Mouse (Mus musculus) hindbrain, embryonic 15.5 days (tissue): Measurements from ENCODE around the gene Aurkaip1. TPM values are rescaled to one million over a fixed set of nuclear protein-coding genes. Genes with fewer than 3 reads are reported as not detected.

ENCODE experiments used
- ATAC-seq: fragments of 200-750 bp; cut with Nextera tagmentation; 2 replicates; pipeline ENCODE4 v1.8.0; 2017; ENCODE audit warnings: low read depth, moderate number of reproducible peaks, moderate TSS enrichment; ENCODE audit not compliant: low FRiP score
- H3K27ac ChIP-seq: fragments of 300-500 bp; sonication (generic); replicated peaks from 2 replicates; pipeline ENCODE4 v1.5.1; 2015; ENCODE audit warnings: mild to moderate bottlenecking, inconsistent platforms
- H3K27me3 ChIP-seq: fragments of 300-500 bp; sonication (generic); 2 replicates; pipeline ENCODE4 v1.6.1; 2015; ENCODE audit warnings: control low read depth, inconsistent platforms
- H3K36me3 ChIP-seq: fragments of 300-500 bp; sonication (generic); 2 replicates; pipeline ENCODE4 v1.6.1; 2015; ENCODE audit warnings: control low read depth, inconsistent platforms
- H3K4me1 ChIP-seq: fragments of 300-500 bp; sonication (generic); replicated peaks from 2 replicates; pipeline ENCODE4 v1.6.1; 2015; ENCODE audit warnings: control low read depth, inconsistent platforms
- H3K4me2 ChIP-seq: fragments of 300-500 bp; sonication (generic); 2 replicates; pipeline ENCODE4 v1.6.1; 2015; ENCODE audit warnings: moderate library complexity, mild to moderate bottlenecking, inconsistent platforms
- H3K4me3 ChIP-seq: fragments of 300-500 bp; sonication (generic); 2 replicates; pipeline ENCODE4 v1.5.1; 2015; ENCODE audit warnings: mild to moderate bottlenecking, inconsistent platforms
- H3K9ac ChIP-seq: fragments of 300-500 bp; sonication (generic); 2 replicates; pipeline ENCODE4 v1.6.1; 2015; ENCODE audit warnings: inconsistent platforms
- H3K9me3 ChIP-seq: fragments of 300-500 bp; sonication (generic); 2 replicates; pipeline ENCODE4 v1.6.1; 2016; ENCODE audit warnings: control low read depth, inconsistent platforms
- WGBS: fragments of 180-500 bp; shearing (Covaris S2); methylation state at CpG from one replicate; pipeline ENCODE4 v1.1.7; 2015; 5-methylcytosine and 5-hydroxymethylcytosine counted together
- polyA plus RNA-seq: library from polyadenylated mRNA; unstranded; fragments of >200 nt; fragmentation: Nextera tagmentation; extraction: Ambion mirVana; gene quantifications from 2 replicates; pipeline ENCODE4 v1.2.1, GENCODE M21; 2015

The Aurkaip1 gene
- polyA plus RNA-seq, 1 experiment from 2014 or later, result 129 TPM

- peak overlapping the region; percentile 75 for H3K4me2 ChIP-seq
- H3K27ac ChIP-seq, result peak overlapping the region; percentile 92
- no peaks in the 10 kb centered on the region for H3K9me3 ChIP-seq
- H3K4me1 ChIP-seq, result peaks cover 24% of the 10 kb centered on the region
- 2% methylated on average over 25 of the region's 25 CpGs for WGBS
- peak overlapping the region; percentile 85 for H3K4me3 ChIP-seq
- ATAC-seq, result peak; percentile 47
- H3K9ac ChIP-seq, result peak overlapping the region; percentile 86
- H3K27me3 ChIP-seq, result no peaks in the 10 kb centered on the region
- H3K36me3 ChIP-seq, result peaks cover 10% of the 10 kb centered on the region
Measured at GRCm38 (mm10) chr4:155831831-155832230, 759 bp downstream of the Aurkaip1 start.

DNA sequence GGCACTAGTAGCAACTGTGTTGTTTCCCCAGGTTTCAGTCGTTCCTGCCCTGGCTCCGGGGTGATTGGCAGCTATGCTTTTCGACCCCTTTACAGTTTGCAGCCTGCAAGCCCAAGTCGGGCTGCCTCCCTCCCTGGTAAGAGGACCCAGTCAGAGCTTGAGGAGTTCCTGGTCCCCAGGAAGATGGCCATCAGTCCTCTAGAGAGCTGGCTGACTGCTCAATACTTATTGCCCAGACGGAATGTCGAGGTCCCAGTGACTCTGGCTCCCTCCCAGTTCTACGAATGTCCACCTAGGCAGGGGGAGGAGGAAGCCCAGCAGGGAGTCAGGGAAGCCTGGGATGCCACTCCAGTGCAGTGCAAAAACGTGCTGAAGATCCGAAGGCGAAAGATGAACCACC, 1.2 kb downstream of the Aurkaip1 start:
- Histone ChIP-seq H3K27ac (no peak overlapping the region), H3K27me3 (no peaks in the 10 kb centered on the region), H3K9ac (peak overlapping the region; percentile 86), H3K36me3 (peaks cover 5% of the 10 kb centered on the region), H3K4me1 (peaks cover 24% of the 10 kb centered on the region), H3K9me3 (no peaks in the 10 kb centered on the region), H3K4me2 (peak overlapping the region; percentile 75), H3K4me3 (peak overlapping the region; percentile 85)
- no peak for ATAC-seq
- WGBS, result 59% methylated on average over 10 of the region's 10 CpGs

DNA sequence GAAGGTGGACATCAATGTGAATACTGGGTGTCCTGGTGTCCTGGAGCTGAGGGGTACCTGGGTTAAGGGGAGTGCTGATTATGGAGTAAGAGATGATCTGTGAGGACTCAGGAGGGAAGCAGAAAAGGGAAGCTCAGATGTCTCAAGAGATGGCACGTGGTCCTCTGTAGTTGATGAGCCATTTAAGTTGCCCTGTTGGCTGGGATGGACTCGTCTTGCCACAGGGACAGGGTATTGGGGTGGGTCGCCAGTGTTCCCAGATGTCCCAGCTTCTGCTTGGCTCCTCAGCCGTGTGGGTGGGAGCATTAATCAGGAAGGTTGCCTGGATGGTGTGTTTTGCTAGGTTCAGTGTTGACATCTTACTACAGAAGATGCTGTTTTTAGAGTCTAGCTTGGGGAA, 2.2 kb downstream of the Aurkaip1 start:
- Histone ChIP-seq H3K27ac (no peak overlapping the region), H3K9me3 (no peaks in the 10 kb centered on the region), H3K4me2 (no peak overlapping the region), H3K36me3 (no peaks in the 10 kb centered on the region), H3K4me3 (no peak overlapping the region), H3K27me3 (no peaks in the 10 kb centered on the region), H3K9ac (no peak overlapping the region), H3K4me1 (peaks cover 24% of the 10 kb centered on the region)
- WGBS, result 96% methylated on average over 4 of the region's 4 CpGs
- ATAC-seq, result no peak

- no peak overlapping the region for H3K4me2 ChIP-seq
- H3K9me3 ChIP-seq, result no peaks in the 10 kb centered on the region
- H3K9ac ChIP-seq, result no peak overlapping the region
- no peaks in the 10 kb centered on the region for H3K36me3 ChIP-seq
- peak overlapping the region; percentile 61 for H3K27ac ChIP-seq
- peaks cover 24% of the 10 kb centered on the region for H3K4me1 ChIP-seq
- H3K27me3 ChIP-seq, result no peaks in the 10 kb centered on the region
- WGBS, result 23% methylated on average over 2 of the region's 2 CpGs
- H3K4me3 ChIP-seq, result peak overlapping the region; percentile 5
- ATAC-seq, result peak; percentile 12; the same call in 1 of the 2 replicates
Measured at GRCm38 (mm10) chr4:155833836-155834235, 2.8 kb downstream of the Aurkaip1 start.

DNA sequence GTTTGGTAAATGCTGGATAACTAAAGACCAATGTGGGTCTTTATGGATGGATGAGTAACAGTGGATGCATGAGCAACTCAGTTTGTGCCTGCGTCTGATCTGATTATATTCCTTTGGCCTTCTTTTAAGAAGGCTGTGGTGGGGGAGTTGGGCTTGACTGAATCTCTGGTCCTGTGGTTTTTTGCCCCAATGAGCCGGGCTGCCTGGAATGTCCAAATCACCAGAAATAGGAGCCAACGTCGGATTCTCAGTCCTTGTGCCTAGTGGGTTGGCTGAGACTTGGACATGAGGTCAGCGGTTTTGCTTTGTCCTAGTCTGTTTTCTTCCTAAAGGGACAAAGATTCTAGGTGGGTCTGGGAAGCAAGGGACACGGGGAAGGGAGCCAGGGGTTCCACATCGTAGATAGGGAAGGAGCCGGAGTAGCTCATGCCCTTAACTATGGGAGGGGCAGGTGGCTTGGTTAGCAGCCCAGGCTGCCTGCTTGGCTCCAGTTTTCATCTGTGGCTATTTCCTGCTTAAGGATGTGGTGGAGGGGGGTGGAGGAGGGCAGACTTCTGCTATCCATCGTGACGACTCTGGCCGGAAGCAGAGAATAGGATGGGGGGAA, 6.4 kb downstream of the Aurkaip1 start:
- peaks cover 33% of the 10 kb centered on the region for H3K4me1 ChIP-seq
- ATAC-seq, result no peak
- no peak overlapping the region for H3K4me2 ChIP-seq
- no peak overlapping the region for H3K9ac ChIP-seq
- no peak overlapping the region for H3K4me3 ChIP-seq
- no peaks in the 10 kb centered on the region for H3K36me3 ChIP-seq
- H3K9me3 ChIP-seq, result no peaks in the 10 kb centered on the region
- no peak overlapping the region for H3K27ac ChIP-seq
- WGBS, result 85% methylated on average over 11 of the region's 11 CpGs
- peaks cover 6% of the 10 kb centered on the region for H3K27me3 ChIP-seq

- H3K9ac ChIP-seq, result no peak overlapping the region
- no peak overlapping the region for H3K4me2 ChIP-seq
- H3K27me3 ChIP-seq, result peaks cover 6% of the 10 kb centered on the region
- WGBS, result 65% methylated on average over 8 of the region's 8 CpGs
- H3K27ac ChIP-seq, result no peak overlapping the region; the same call in 1 of the 2 replicates
- H3K4me3 ChIP-seq, result no peak overlapping the region
- peaks cover 23% of the 10 kb centered on the region for H3K4me1 ChIP-seq
- H3K9me3 ChIP-seq, result no peaks in the 10 kb centered on the region
- ATAC-seq, result no peak
- no peaks in the 10 kb centered on the region for H3K36me3 ChIP-seq
Measured at GRCm38 (mm10) chr4:155838187-155839153, 7.4 kb downstream of the Aurkaip1 start.

DNA sequence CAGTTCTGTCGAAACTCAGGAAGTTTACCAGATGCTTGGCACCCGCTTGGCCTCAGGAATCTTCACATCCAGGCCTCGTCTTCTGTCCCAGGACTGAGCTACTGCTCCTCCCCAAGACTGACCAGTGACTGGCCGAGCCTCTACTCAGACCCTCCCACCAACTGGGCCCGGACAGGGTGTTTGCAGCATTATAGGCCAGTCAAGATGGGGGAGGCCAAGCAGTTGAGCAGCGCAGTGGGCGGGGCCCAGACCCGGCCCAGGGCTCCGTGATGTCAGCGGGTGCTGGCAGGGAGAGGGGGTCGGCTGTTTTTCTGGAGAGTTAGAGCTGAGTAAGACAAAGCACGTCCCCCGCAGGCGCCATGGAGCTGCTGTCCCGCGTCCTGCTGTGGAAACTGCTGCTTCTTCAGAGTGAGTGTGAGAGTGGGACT, 8.4 kb downstream of the Aurkaip1 start, which contains the start of gene Mxra8:
Mxra8 (plus strand) TSS at position 198 of the 428 bp plus-strand sequence.
- peak within 1 kb of the TSS; percentile 21 for H3K4me3 ChIP-seq
- H3K9ac ChIP-seq, result 0 out of 2 replicates have a peak within 1 kb of the TSS, but pooled peaks have one; percentile 17

DNA sequence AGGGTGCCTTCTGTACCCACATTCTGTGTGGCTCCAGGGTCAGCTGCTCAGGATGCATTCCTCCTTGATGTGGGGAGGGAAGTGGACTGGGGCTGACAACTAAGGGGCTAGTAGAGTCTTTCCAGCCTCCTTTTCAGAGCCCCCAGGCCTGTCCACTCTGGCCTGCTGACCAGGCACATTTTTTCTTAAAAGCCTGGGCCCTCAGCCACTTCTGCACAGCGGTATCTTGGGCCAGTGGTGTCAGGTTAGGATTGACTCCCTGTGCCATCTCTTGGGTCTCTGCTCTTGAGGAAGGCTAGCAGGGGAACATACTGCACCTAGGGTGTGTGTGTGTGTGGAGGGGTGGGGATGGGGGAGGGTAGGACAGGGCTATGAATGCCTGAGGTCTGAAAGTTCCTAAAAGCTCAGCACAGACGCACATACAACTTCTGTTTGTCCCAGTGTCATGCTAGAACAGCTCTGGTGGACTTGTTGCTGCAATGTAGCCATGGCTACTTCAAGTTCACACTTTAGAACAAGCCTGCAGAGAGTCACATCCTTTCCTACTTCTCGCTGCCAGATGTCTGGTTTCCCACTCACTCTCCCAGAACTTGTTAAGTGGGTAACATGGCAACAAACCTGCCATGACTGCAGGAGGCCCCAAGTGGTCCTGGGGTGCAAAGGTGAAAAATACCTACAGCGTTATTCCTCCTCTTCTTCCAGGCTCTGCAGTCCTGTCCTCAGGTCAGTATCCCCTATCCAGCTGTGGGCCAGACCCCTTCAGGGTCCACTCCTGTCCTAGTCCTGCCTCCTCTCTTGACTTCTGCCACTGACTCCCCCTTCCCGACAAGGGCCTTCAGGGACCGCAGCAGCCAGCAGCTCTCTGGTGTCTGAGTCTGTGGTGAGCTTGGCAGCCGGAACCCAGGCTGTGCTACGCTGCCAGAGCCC, 9.3 kb downstream of the Aurkaip1 start:
- 8% methylated on average over 8 of the region's 8 CpGs for WGBS
- Histone ChIP-seq H3K27ac (0 out of 2 replicates have a peak overlapping the region, but pooled peaks have one; percentile 6), H3K9me3 (no peaks in the 10 kb centered on the region), H3K27me3 (peaks cover 6% of the 10 kb centered on the region), H3K36me3 (no peaks in the 10 kb centered on the region), H3K4me1 (peaks cover 14% of the 10 kb centered on the region), H3K4me2 (peak overlapping the region; percentile 52), H3K9ac (0 out of 2 replicates have a peak overlapping the region, but pooled peaks have one; percentile 17), H3K4me3 (peak overlapping the region; percentile 21)
- no peak for ATAC-seq

More for the DNA sequence above, 8.4 kb downstream of the Aurkaip1 start, which contains the start of gene Mxra8:
- ATAC-seq, result peak; percentile 55
- peaks cover 14% of the 10 kb centered on the region for H3K4me1 ChIP-seq
- peak within 1 kb of the TSS; percentile 52 for H3K4me2 ChIP-seq
- no peaks in the 10 kb centered on the region for H3K9me3 ChIP-seq
- peak within 1 kb of the TSS; percentile 6; the same call in 1 of the 2 replicates for H3K27ac ChIP-seq
- peaks cover 6% of the 10 kb centered on the region for H3K27me3 ChIP-seq
- no peaks in the 10 kb centered on the region for H3K36me3 ChIP-seq
- WGBS, result 3% methylated on average over 16 of the region's 16 CpGs

- H3K27me3 ChIP-seq, result peaks cover 6% of the 10 kb centered on the region
- H3K4me1 ChIP-seq, result peaks cover 14% of the 10 kb centered on the region
- 0 out of 2 replicates have a peak, but pooled peaks have one; percentile 27 for ATAC-seq
- no peaks in the 10 kb centered on the region for H3K36me3 ChIP-seq
- H3K9me3 ChIP-seq, result no peaks in the 10 kb centered on the region
- no peak overlapping the region for H3K9ac ChIP-seq
- WGBS, result under 1% methylated on average over 32 of the region's 32 CpGs
- peak overlapping the region; percentile 52 for H3K4me2 ChIP-seq
- peak overlapping the region; percentile 21 for H3K4me3 ChIP-seq
- no peak overlapping the region for H3K27ac ChIP-seq
Measured at GRCm38 (mm10) chr4:155841003-155841454, 10.0 kb downstream of the Aurkaip1 start.

GRCm38 (mm10) chr4:155841651-155842270, 10.7 kb downstream of the Aurkaip1 start:
- Histone ChIP-seq H3K27me3 (peaks cover 6% of the 10 kb centered on the region), H3K36me3 (no peaks in the 10 kb centered on the region), H3K9me3 (no peaks in the 10 kb centered on the region), H3K4me3 (0 out of 2 replicates have a peak overlapping the region, but pooled peaks have one; percentile 21), H3K4me2 (peak overlapping the region; percentile 52), H3K27ac (no peak overlapping the region), H3K4me1 (peaks cover 20% of the 10 kb centered on the region), H3K9ac (no peak overlapping the region)
- ATAC-seq, result no peak
- 35% methylated on average over 38 of the region's 38 CpGs for WGBS

DNA sequence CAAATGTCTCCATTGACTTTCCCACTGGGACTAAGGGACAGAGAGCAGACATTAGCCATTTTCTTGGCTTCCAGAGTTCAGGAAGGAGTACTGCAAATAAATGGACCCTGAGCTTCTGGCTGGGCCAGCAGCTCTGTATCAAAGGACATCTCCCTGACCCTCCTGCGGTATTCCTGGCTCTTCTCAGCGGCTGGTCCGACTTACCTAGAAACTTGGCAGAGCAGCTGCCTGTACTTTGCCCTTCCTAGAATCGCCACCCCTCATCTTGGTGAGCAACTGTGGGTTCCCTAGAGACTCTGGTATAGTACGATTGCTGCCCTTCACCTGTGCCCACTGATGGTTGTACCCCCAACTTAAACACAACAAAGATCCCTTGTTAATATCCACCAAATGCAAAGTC, 12.2 kb downstream of the Aurkaip1 start:
- H3K27ac ChIP-seq, result no peak overlapping the region
- no peaks in the 10 kb centered on the region for H3K36me3 ChIP-seq
- H3K9ac ChIP-seq, result no peak overlapping the region
- no peak overlapping the region for H3K4me3 ChIP-seq
- 88% methylated on average over 5 of the region's 5 CpGs for WGBS
- H3K4me2 ChIP-seq, result no peak overlapping the region
- H3K4me1 ChIP-seq, result peaks cover 24% of the 10 kb centered on the region
- no peaks in the 10 kb centered on the region for H3K9me3 ChIP-seq
- H3K27me3 ChIP-seq, result peaks cover 6% of the 10 kb centered on the region
- ATAC-seq, result no peak
